Mouse (Mus musculus): Measurements from ENCODE around the gene Ccdc106. TPM values are rescaled to one million over a fixed set of nuclear protein-coding genes. Genes with fewer than 3 reads are reported as not detected.

The Ccdc106 gene
- polyA plus RNA-seq, 1 experiment: 0.54 TPM

- H3K4me1 ChIP-seq (ENCODE audit: control insufficient read depth, insufficient read depth, insufficient read length): peaks cover 26% of the 10 kb centered on the region; the same call in 1 of the 2 replicates
- DNase-seq (ENCODE audit: low read depth in 1 of 2, low spot score in 2 of 2): no peak
- H3K4me3 ChIP-seq (ENCODE audit: extremely low read depth, insufficient read depth, insufficient read length): no peak overlapping the region
- no peaks in the 10 kb centered on the region for H3K27me3 ChIP-seq (ENCODE audit: control insufficient read depth, insufficient read depth, low read length)
- H3K27ac ChIP-seq (ENCODE audit: insufficient read depth, low read length): no peak overlapping the region
- 86% methylated on average over 5 of the region's 5 CpGs for WGBS
- peaks cover 38% of the 10 kb centered on the region for H3K36me3 ChIP-seq (ENCODE audit: control insufficient read depth, insufficient read depth, low read length)
- no peak for TF ChIP-seq POLR2A (IDR thresholded peaks at IDR 0.05; ENCODE audit: low read depth, low read length)
These were observed 78.4 kb downstream of the Ccdc106 start for GRCm38 (mm10) chr7:5098769-5099168.

GRCm38 (mm10) chr7:5099796-5100195 is 79.4 kb downstream of the Ccdc106 start:
- Histone ChIP-seq H3K4me3 (ENCODE audit: extremely low read depth, insufficient read depth, insufficient read length) (no peak overlapping the region), H3K27me3 (ENCODE audit: control insufficient read depth, insufficient read depth, low read length) (no peaks in the 10 kb centered on the region), H3K27ac (ENCODE audit: insufficient read depth, low read length) (peak overlapping the region; percentile 48; the same call in 1 of the 2 replicates), H3K4me1 (ENCODE audit: control insufficient read depth, insufficient read depth, insufficient read length) (peaks cover 26% of the 10 kb centered on the region; the same call in 1 of the 2 replicates), H3K36me3 (ENCODE audit: control insufficient read depth, insufficient read depth, low read length) (peaks cover 33% of the 10 kb centered on the region)
- TF ChIP-seq CTCF (IDR thresholded peaks at IDR 0.05; ENCODE audit: extremely low read depth, insufficient read depth, insufficient read length, insufficient replicate concordance) (no peak), POLR2A (IDR thresholded peaks at IDR 0.05; ENCODE audit: low read depth, low read length) (no peak)
- no peak for DNase-seq (ENCODE audit: low read depth in 1 of 2, low spot score in 2 of 2)
- WGBS: 88% methylated on average over 3 of the region's 3 CpGs

GRCm38 (mm10) chr7:5101066-5101663 is 80.8 kb downstream of the Ccdc106 start:
- Histone ChIP-seq H3K4me1 (ENCODE audit: control insufficient read depth, insufficient read depth, insufficient read length) (peaks cover 26% of the 10 kb centered on the region; the same call in 1 of the 2 replicates), H3K27ac (ENCODE audit: insufficient read depth, low read length) (peak overlapping the region; percentile 70), H3K36me3 (ENCODE audit: control insufficient read depth, insufficient read depth, low read length) (peaks cover 20% of the 10 kb centered on the region), H3K27me3 (ENCODE audit: control insufficient read depth, insufficient read depth, low read length) (no peaks in the 10 kb centered on the region), H3K4me3 (ENCODE audit: extremely low read depth, insufficient read depth, insufficient read length) (peak overlapping the region; percentile 39; the same call in 1 of the 2 replicates)
- WGBS: 8% methylated on average over 10 of the region's 10 CpGs
- DNase-seq (ENCODE audit: low read depth in 1 of 2, low spot score in 2 of 2): peak; percentile 57 to 60
- TF ChIP-seq POLR2A (IDR thresholded peaks at IDR 0.05; ENCODE audit: low read depth, low read length) (no peak), CTCF (IDR thresholded peaks at IDR 0.05; ENCODE audit: extremely low read depth, insufficient read depth, insufficient read length, insufficient replicate concordance) (no peak)

DNA sequence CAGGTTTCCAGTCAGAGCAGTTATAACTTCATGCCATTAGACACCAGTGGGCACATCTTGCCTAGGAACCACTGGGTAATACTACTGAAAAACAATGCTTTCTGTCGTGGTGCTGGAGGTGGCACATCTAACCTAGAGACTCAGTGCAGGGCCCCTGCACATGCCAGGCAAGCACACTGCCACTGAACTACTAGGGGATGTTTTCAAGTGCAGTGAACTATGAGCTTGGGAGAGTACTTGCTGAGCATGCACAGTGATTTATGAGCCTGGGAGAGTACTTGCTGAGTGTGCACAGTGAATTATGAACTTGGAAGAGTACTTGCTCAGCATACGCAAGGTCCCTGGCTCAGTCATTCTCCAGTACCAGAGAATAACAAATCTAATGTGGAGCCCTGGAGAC is 82.2 kb downstream of the Ccdc106 start:
- 75% methylated on average over 2 of the region's 2 CpGs for WGBS
- peaks cover 10% of the 10 kb centered on the region for H3K36me3 ChIP-seq (ENCODE audit: control insufficient read depth, insufficient read depth, low read length)
- H3K4me3 ChIP-seq (ENCODE audit: extremely low read depth, insufficient read depth, insufficient read length): no peak overlapping the region
- DNase-seq (ENCODE audit: low read depth in 1 of 2, low spot score in 2 of 2): no peak
- peaks cover 26% of the 10 kb centered on the region; the same call in 1 of the 2 replicates for H3K4me1 ChIP-seq (ENCODE audit: control insufficient read depth, insufficient read depth, insufficient read length)
- TF ChIP-seq CTCF (IDR thresholded peaks at IDR 0.05; ENCODE audit: extremely low read depth, insufficient read depth, insufficient read length, insufficient replicate concordance): no peak
- TF ChIP-seq POLR2A (IDR thresholded peaks at IDR 0.05; ENCODE audit: low read depth, low read length): no peak
- peak overlapping the region; percentile 69 for H3K27ac ChIP-seq (ENCODE audit: insufficient read depth, low read length)
- H3K27me3 ChIP-seq (ENCODE audit: control insufficient read depth, insufficient read depth, low read length): no peaks in the 10 kb centered on the region

DNA sequence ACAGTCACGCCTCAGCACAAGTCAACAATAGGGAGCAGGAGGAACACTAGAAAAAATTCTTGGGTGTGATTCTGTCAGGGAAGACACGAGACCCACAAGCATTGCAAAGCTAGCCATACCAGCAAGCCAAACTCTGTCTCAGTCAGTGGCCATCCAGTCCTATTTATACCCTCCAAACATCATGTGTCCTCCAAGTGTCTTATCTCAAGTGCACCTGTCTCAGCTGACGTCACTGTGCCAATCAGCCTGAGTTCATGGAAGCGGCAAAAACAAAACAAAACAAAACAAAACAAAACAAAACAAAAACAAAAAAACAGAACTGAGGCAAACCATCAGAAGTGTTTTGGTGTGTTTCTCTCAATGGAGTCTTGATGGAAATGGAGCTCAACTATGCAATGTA is 87.9 kb downstream of the Ccdc106 start:
- Histone ChIP-seq H3K27me3 (ENCODE audit: control insufficient read depth, insufficient read depth, low read length) (no peaks in the 10 kb centered on the region), H3K36me3 (ENCODE audit: control insufficient read depth, insufficient read depth, low read length) (no peaks in the 10 kb centered on the region), H3K4me1 (ENCODE audit: control insufficient read depth, insufficient read depth, insufficient read length) (no peaks in the 10 kb centered on the region), H3K27ac (ENCODE audit: insufficient read depth, low read length) (no peak overlapping the region), H3K4me3 (ENCODE audit: extremely low read depth, insufficient read depth, insufficient read length) (no peak overlapping the region)
- WGBS: 81% methylated on average over 4 of the region's 4 CpGs
- TF ChIP-seq POLR2A (IDR thresholded peaks at IDR 0.05; ENCODE audit: low read depth, low read length) (no peak), CTCF (IDR thresholded peaks at IDR 0.05; ENCODE audit: extremely low read depth, insufficient read depth, insufficient read length, insufficient replicate concordance) (no peak)
- no peak for DNase-seq (ENCODE audit: low read depth in 1 of 2, low spot score in 2 of 2)

DNA sequence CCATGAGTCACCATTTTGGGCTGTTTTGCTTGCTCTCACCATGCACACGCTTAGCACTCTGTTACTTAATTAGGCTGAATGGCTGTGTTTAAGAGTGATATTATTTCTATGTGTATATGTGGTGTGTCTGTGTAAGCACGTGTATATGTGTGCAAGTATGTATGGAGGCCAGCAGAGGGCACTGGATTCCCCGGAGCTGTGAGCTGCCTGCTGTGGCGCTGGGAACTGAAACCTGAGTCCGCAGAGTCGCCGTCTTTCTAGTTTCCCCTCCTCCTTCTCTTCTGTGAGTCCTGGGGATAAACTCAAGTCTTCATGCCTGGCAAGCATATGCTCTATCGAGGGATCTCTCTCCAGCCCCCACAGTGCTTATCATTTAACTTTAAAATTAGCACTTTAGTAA is 88.9 kb downstream of the Ccdc106 start:
- no peaks in the 10 kb centered on the region for H3K4me1 ChIP-seq (ENCODE audit: control insufficient read depth, insufficient read depth, insufficient read length)
- H3K4me3 ChIP-seq (ENCODE audit: extremely low read depth, insufficient read depth, insufficient read length): no peak overlapping the region
- TF ChIP-seq CTCF (IDR thresholded peaks at IDR 0.05; ENCODE audit: extremely low read depth, insufficient read depth, insufficient read length, insufficient replicate concordance) (no peak), POLR2A (IDR thresholded peaks at IDR 0.05; ENCODE audit: low read depth, low read length) (no peak)
- no peak for DNase-seq (ENCODE audit: low read depth in 1 of 2, low spot score in 2 of 2)
- no peaks in the 10 kb centered on the region for H3K27me3 ChIP-seq (ENCODE audit: control insufficient read depth, insufficient read depth, low read length)
- no peak overlapping the region for H3K27ac ChIP-seq (ENCODE audit: insufficient read depth, low read length)
- no peaks in the 10 kb centered on the region for H3K36me3 ChIP-seq (ENCODE audit: control insufficient read depth, insufficient read depth, low read length)
- WGBS: 83% methylated on average over 8 of the region's 8 CpGs

Other genes starting within 250 kb of the Ccdc106 start
- gene Fam71e2, start 249.3 kb upstream of the Ccdc106 start, polyA plus RNA-seq (2012; rRNA removed): not detected in 2 replicates
- gene Il11, start 237.7 kb upstream of the Ccdc106 start, polyA plus RNA-seq (2012; rRNA removed): 0.09 and 0.23 TPM in 2 replicates
- not detected in 2 replicates for gene Tmem190, start 237.6 kb upstream of the Ccdc106 start, polyA plus RNA-seq (2012; rRNA removed)
- 17.5 and 34.9 TPM in 2 replicates for gene Tmem238, start 230.9 kb upstream of the Ccdc106 start, polyA plus RNA-seq (2012; rRNA removed)
- gene Rpl28, start 227.7 kb upstream of the Ccdc106 start, polyA plus RNA-seq (2012; rRNA removed): 316 and 418 TPM in 2 replicates
- gene Ube2s, start 208.0 kb upstream of the Ccdc106 start, polyA plus RNA-seq (2012; rRNA removed): 167 and 175 TPM in 2 replicates
- 0.16 and 0.23 TPM in 2 replicates for gene Shisa7, start 175.9 kb upstream of the Ccdc106 start, polyA plus RNA-seq (2012; rRNA removed)
- 7.2 and 12.1 TPM in 2 replicates for gene Isoc2b, start 150.3 kb upstream of the Ccdc106 start, polyA plus RNA-seq (2012; rRNA removed)
- 14.5 and 15.3 TPM in 2 replicates for gene Isoc2a, start 143.4 kb upstream of the Ccdc106 start, polyA plus RNA-seq (2012; rRNA removed)
- gene Gm36210, start 114.0 kb upstream of the Ccdc106 start, polyA plus RNA-seq (2012; rRNA removed): 0.08 TPM in 1 of 2 replicates, not detected in the other
- 19.2 and 26.9 TPM in 2 replicates for gene Zfp628, start 105.3 kb upstream of the Ccdc106 start, polyA plus RNA-seq (2012; rRNA removed)
- gene Nat14, start 98.5 kb upstream of the Ccdc106 start, polyA plus RNA-seq (2012; rRNA removed): 2.8 and 3.2 TPM in 2 replicates
- gene Ssc5d, start 94.8 kb upstream of the Ccdc106 start, polyA plus RNA-seq (2012; rRNA removed): 1.7 and 1.8 TPM in 2 replicates
- 1.9 TPM in 2 replicates for gene Sbk2, start 56.1 kb upstream of the Ccdc106 start, polyA plus RNA-seq (2012; rRNA removed)
- gene Sbk3, start 49.4 kb upstream of the Ccdc106 start, polyA plus RNA-seq (2012; rRNA removed): 0.05 and 0.06 TPM in 2 replicates
- gene Zfp579, start 24.4 kb upstream of the Ccdc106 start, polyA plus RNA-seq (2012; rRNA removed): 30.2 and 39.9 TPM in 2 replicates
- gene Zfp524, start 6.1 kb upstream of the Ccdc106 start, polyA plus RNA-seq (2012; rRNA removed): 24.2 and 32.0 TPM in 2 replicates
- 26.8 and 33.2 TPM in 2 replicates for gene Fiz1, start 5.9 kb upstream of the Ccdc106 start, polyA plus RNA-seq (2012; rRNA removed)
- 0.12 TPM in 1 of 2 replicates, not detected in the other for gene Gm44973, start 5.1 kb upstream of the Ccdc106 start, polyA plus RNA-seq (2012; rRNA removed)
- gene Zfp865, start 177 bp upstream of the Ccdc106 start, polyA plus RNA-seq (2012; rRNA removed): 47.9 and 58.4 TPM in 2 replicates
- not detected in 2 replicates for gene 4632433K11Rik, start 13.6 kb downstream of the Ccdc106 start, polyA plus RNA-seq (2012; rRNA removed)
- 4.2 and 5.4 TPM in 2 replicates for gene Zfp784, start 17.9 kb downstream of the Ccdc106 start, polyA plus RNA-seq (2012; rRNA removed)
- gene Zfp580, start 31.0 kb downstream of the Ccdc106 start, polyA plus RNA-seq (2012; rRNA removed): 12.7 and 24.9 TPM in 2 replicates
- gene U2af2, start 41.6 kb downstream of the Ccdc106 start, polyA plus RNA-seq (2012; rRNA removed): 210 and 216 TPM in 2 replicates
- 196 and 257 TPM in 2 replicates for gene Epn1, start 59.7 kb downstream of the Ccdc106 start, polyA plus RNA-seq (2012; rRNA removed)
- gene Rfpl4, start 96.4 kb downstream of the Ccdc106 start, polyA plus RNA-seq (2012; rRNA removed): not detected in 2 replicates
- 0.21 and 0.43 TPM in 2 replicates for gene Rasl2-9, start 105.4 kb downstream of the Ccdc106 start, polyA plus RNA-seq (2012; rRNA removed)
- not detected in 2 replicates for gene Vmn1r55, start 129.1 kb downstream of the Ccdc106 start, polyA plus RNA-seq (2012; rRNA removed)
- gene Vmn1r56, start 176.2 kb downstream of the Ccdc106 start, polyA plus RNA-seq (2012; rRNA removed): not detected in 2 replicates
- not detected in 2 replicates for gene Vmn1r57, start 197.9 kb downstream of the Ccdc106 start, polyA plus RNA-seq (2012; rRNA removed)